Mouse (Mus musculus) heart, embryonic 11.5 days (tissue): ENCODE measurements around the gene Qpct. TPM values are rescaled to one million over a fixed set of nuclear protein-coding genes. Genes with fewer than 3 reads are reported as not detected.

Source experiments
- ATAC-seq: fragments of 200-750 bp; cut with Nextera tagmentation; replicated peaks from 2 replicates; pipeline ENCODE4 v1.8.0; 2017; ENCODE audit warnings: moderate library complexity; ENCODE audit not compliant: insufficient number of reproducible peaks, low FRiP score, low TSS enrichment
- H3K27ac ChIP-seq: fragments of 300-500 bp; sonication (generic); 2 replicates; pipeline ENCODE4 v1.5.1; 2014; ENCODE audit warnings: mild to moderate bottlenecking, low read depth, low read length
- H3K27me3 ChIP-seq: fragments of 300-500 bp; sonication (generic); 2 replicates; pipeline ENCODE4 v1.6.1; 2014; ENCODE audit warnings: mild to moderate bottlenecking, low read length, mixed read lengths; ENCODE audit not compliant: control insufficient read depth, insufficient read depth
- H3K36me3 ChIP-seq: fragments of 300-500 bp; sonication (generic); 2 replicates; pipeline ENCODE4 v1.6.1; 2014; ENCODE audit warnings: mild to moderate bottlenecking, low read length, moderate library complexity, mixed read lengths; ENCODE audit not compliant: control insufficient read depth, insufficient read depth
- H3K4me1 ChIP-seq: fragments of 300-500 bp; sonication (generic); 2 replicates; pipeline ENCODE4 v1.6.1; 2014; ENCODE audit warnings: low read length; ENCODE audit not compliant: control insufficient read depth, insufficient read depth
- H3K4me2 ChIP-seq: fragments of 300-500 bp; sonication (generic); 2 replicates; pipeline ENCODE4 v1.6.1; 2014; ENCODE audit warnings: mild to moderate bottlenecking, moderate library complexity
- H3K4me3 ChIP-seq: fragments of 300-500 bp; sonication (generic); 2 replicates; pipeline ENCODE4 v1.5.1; 2014; ENCODE audit warnings: low read depth, low read length
- H3K9ac ChIP-seq: fragments of 300-500 bp; sonication (generic); 2 replicates; pipeline ENCODE4 v1.6.1; 2014; ENCODE audit warnings: mild to moderate bottlenecking, low read depth, low read length, moderate library complexity
- H3K9me3 ChIP-seq: fragments of 300-500 bp; sonication (generic); replicated peaks from 2 replicates; pipeline ENCODE4 v1.6.1; 2016; ENCODE audit warnings: low read length; ENCODE audit not compliant: control insufficient read depth
- WGBS: fragments of 180-500 bp; shearing (Covaris S2); extraction: QIAGEN DNeasy Blood & Tissue Kit; methylation state at CpG from one replicate; pipeline ENCODE4 v1.1.7; 2014; ENCODE audit not compliant: insufficient replicate concordance; 5-methylcytosine and 5-hydroxymethylcytosine counted together
- polyA plus RNA-seq: library from polyadenylated mRNA; unstranded; fragments of >200 nt; fragmentation: Nextera tagmentation; extraction: Ambion mirVana; gene quantifications from 2 replicates; pipeline ENCODE4 v1.2.1, GENCODE M21; 2014

Qpct gene
- polyA plus RNA-seq, 1 experiment from 2014 or later: 37.4 TPM

GRCm38 (mm10) chr17:79060221-79060620, 8.5 kb downstream of the Qpct start:
- Histone ChIP-seq H3K9me3 (no peaks in the 10 kb centered on the region), H3K27me3 (no peaks in the 10 kb centered on the region), H3K4me1 (peaks cover 8% of the 10 kb centered on the region; the same call in 1 of the 2 replicates), H3K36me3 (no peaks in the 10 kb centered on the region), H3K27ac (no peak overlapping the region), H3K4me3 (no peak overlapping the region), H3K9ac (no peak overlapping the region), H3K4me2 (no peak overlapping the region)
- 72% methylated on average over 5 of the region's 5 CpGs for WGBS
- ATAC-seq: no peak

GRCm38 (mm10) chr17:79064250-79064649, 12.5 kb downstream of the Qpct start:
- WGBS: 47% methylated on average over 1 of the region's 1 CpGs
- Histone ChIP-seq H3K4me2 (no peak overlapping the region), H3K9ac (no peak overlapping the region), H3K36me3 (no peaks in the 10 kb centered on the region), H3K4me1 (no peaks in the 10 kb centered on the region), H3K9me3 (no peaks in the 10 kb centered on the region), H3K27ac (no peak overlapping the region), H3K27me3 (no peaks in the 10 kb centered on the region), H3K4me3 (no peak overlapping the region)
- ATAC-seq: no peak

- Histone ChIP-seq H3K4me3 (no peak overlapping the region), H3K9me3 (no peaks in the 10 kb centered on the region), H3K4me1 (no peaks in the 10 kb centered on the region), H3K9ac (no peak overlapping the region), H3K27me3 (no peaks in the 10 kb centered on the region), H3K27ac (no peak overlapping the region), H3K36me3 (no peaks in the 10 kb centered on the region), H3K4me2 (no peak overlapping the region)
- ATAC-seq: no peak
- WGBS: 77% methylated on average over 7 of the region's 7 CpGs
Measured at GRCm38 (mm10) chr17:79068581-79068980, 16.9 kb downstream of the Qpct start.

GRCm38 (mm10) chr17:79069019-79069418, 17.3 kb downstream of the Qpct start:
- no peaks in the 10 kb centered on the region for H3K27me3 ChIP-seq
- H3K4me3 ChIP-seq: no peak overlapping the region
- no peaks in the 10 kb centered on the region for H3K36me3 ChIP-seq
- no peak overlapping the region for H3K27ac ChIP-seq
- no peak for ATAC-seq
- no peaks in the 10 kb centered on the region for H3K9me3 ChIP-seq
- no peak overlapping the region for H3K9ac ChIP-seq
- WGBS: 72% methylated on average over 4 of the region's 4 CpGs
- H3K4me1 ChIP-seq: no peaks in the 10 kb centered on the region
- H3K4me2 ChIP-seq: no peak overlapping the region

GRCm38 (mm10) chr17:79069766-79070480, 18.2 kb downstream of the Qpct start:
- ATAC-seq: no peak
- Histone ChIP-seq H3K36me3 (no peaks in the 10 kb centered on the region), H3K27ac (no peak overlapping the region), H3K4me2 (no peak overlapping the region), H3K4me3 (no peak overlapping the region), H3K9me3 (no peaks in the 10 kb centered on the region), H3K4me1 (no peaks in the 10 kb centered on the region), H3K9ac (no peak overlapping the region), H3K27me3 (no peaks in the 10 kb centered on the region)
- WGBS: 82% methylated on average over 14 of the region's 14 CpGs

GRCm38 (mm10) chr17:79071951-79072350, 20.2 kb downstream of the Qpct start:
- 81% methylated on average over 11 of the region's 11 CpGs for WGBS

GRCm38 (mm10) chr17:79076974-79077847, 25.5 kb downstream of the Qpct start:
- no peak for ATAC-seq
- 84% methylated on average over 8 of the region's 8 CpGs for WGBS

More at GRCm38 (mm10) chr17:79071951-79072350, 20.2 kb downstream of the Qpct start:
- ATAC-seq: no peak
- H3K27ac ChIP-seq: no peak overlapping the region
- no peak overlapping the region for H3K9ac ChIP-seq
- no peak overlapping the region for H3K4me3 ChIP-seq
- H3K36me3 ChIP-seq: no peaks in the 10 kb centered on the region
- no peaks in the 10 kb centered on the region for H3K27me3 ChIP-seq
- H3K4me1 ChIP-seq: no peaks in the 10 kb centered on the region
- H3K9me3 ChIP-seq: no peaks in the 10 kb centered on the region
- H3K4me2 ChIP-seq: no peak overlapping the region

GRCm38 (mm10) chr17:79077848-79078146, 26.1 kb downstream of the Qpct start:
- Histone ChIP-seq H3K27ac (no peak overlapping the region), H3K4me3 (no peak overlapping the region), H3K4me2 (no peak overlapping the region), H3K27me3 (no peaks in the 10 kb centered on the region), H3K36me3 (no peaks in the 10 kb centered on the region), H3K9me3 (no peaks in the 10 kb centered on the region), H3K4me1 (no peaks in the 10 kb centered on the region), H3K9ac (no peak overlapping the region)
- no peak for ATAC-seq
- WGBS: 86% methylated on average over 1 of the region's 1 CpGs

More at GRCm38 (mm10) chr17:79076974-79077847, 25.5 kb downstream of the Qpct start:
- no peaks in the 10 kb centered on the region for H3K4me1 ChIP-seq
- H3K4me3 ChIP-seq: no peak overlapping the region
- H3K9me3 ChIP-seq: no peaks in the 10 kb centered on the region
- no peak overlapping the region for H3K9ac ChIP-seq
- H3K27ac ChIP-seq: no peak overlapping the region
- no peaks in the 10 kb centered on the region for H3K36me3 ChIP-seq
- H3K4me2 ChIP-seq: no peak overlapping the region
- no peaks in the 10 kb centered on the region for H3K27me3 ChIP-seq
